Mouse (Mus musculus) lung, postnatal 14 days (tissue): ENCODE results near the gene Tm6sf2.
A peak's percentile ranks its signal among the peaks of the same experiment; 100 is the strongest.

Experiments used
- DNase-seq: peaks from one replicate; pipeline ENCODE4 v3.0.0; 2021

Tm6sf2 gene

DNA sequence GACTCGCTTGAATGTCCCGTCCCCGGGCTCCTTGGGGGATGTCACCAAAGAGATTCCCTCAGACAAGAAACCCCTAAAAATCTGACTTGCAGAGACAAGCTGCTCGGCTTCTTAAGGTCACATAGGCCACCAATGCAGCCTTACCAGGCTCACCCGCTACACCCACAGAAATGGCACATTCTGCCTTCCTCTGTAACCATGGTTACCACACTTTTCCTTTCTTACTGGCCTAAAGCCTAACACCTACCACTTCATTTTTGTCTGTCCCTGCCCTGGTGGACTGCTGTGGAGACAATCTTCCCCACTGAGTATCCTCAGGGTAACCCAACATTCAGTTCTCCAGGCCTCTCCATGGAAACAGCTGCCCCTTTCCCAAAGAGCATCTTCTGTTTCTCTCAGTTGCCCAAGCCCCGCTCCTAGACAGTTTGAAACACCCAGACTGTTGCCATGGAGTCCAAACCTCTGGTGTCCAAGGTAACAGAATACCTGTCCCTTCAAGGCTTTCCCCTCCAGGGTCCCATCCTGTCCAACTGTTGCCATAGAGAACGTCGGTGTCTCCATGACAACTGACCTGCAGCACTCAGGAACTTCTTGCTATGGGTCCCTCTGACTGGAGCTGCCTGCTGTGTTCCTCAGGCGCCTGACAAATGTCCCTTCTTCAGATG is 16.7 kb downstream of the Tm6sf2 start:
- DNase-seq, result no peak

DNA sequence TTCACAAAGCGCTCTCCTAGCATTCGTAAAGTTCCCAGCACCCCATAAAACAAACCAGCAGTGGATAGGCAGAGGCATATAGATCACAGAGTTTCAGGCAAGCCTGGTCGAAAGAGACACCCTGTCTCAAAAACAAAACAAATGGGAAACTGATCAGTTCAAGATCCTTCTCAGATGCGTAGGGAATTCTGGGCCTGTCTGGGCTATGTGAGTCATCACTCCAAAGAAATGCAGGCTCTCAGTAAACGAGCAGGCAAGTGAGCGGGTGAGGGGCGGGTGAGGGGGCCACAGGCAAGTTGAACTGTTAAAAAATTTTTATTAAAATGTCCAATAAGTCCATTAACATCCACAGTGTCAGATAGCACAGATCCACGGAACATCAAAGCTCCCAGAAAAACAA is 20.1 kb downstream of the Tm6sf2 start:
- no peak for DNase-seq

DNA sequence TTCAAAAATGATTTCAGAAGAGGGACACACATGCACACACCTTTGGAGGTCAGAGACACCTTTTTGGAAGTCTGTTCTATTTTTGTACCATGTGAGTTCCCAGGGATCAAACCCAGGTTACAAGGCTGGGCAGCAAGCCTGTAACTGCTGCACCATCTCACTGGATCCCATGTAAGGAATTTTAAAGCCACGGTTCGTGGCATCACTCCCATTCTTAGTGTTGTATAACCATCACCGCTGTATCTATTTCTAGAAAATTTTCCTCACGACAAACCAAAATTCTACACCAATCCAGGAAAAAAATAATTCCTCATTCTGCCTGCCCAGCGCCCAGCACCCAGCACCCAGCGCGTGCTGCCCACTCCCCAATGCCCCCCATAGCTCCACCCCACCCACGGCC is 26.6 kb downstream of the Tm6sf2 start:
- no peak for DNase-seq

DNA sequence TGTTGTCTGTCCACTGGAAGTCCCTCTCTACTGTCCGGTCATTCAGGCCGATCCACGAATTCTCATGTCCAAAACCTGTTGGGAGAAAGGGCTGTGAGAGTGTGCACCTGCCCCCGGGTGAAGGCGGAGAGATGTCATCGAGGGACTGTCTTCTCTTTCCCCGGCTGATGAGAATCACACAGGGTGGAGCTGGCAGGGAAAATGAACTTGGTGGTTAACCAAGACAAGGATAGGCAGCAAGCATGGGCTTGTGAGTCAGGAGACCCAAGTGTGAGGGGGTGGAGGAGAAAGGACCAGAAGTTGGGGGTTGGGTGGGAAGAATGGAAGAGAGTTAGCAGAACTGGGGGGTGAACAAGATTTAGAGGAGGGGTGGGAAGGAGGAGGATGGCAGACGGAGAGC is 27.5 kb downstream of the Tm6sf2 start:
- DNase-seq, result no peak

DNA sequence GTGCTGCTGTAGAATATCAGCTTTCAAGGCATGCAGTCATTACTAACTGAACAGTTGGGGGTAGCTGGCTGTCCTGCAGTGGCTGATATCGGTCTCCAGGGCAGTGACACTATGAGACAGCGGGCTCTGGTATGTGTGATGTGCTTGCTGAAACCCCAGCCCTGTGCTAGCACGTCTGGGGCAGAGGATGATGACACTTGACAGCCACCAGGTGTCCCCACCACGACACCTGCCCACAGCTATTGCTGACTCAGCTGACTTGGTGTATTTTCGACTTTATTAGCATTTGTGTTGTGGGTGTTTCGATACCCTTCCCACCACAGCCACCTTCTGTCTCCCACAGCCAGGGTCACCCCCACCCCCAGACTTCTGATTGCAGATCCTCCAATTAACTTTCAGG is 31.8 kb downstream of the Tm6sf2 start:
- peak; percentile 44 for DNase-seq

DNA sequence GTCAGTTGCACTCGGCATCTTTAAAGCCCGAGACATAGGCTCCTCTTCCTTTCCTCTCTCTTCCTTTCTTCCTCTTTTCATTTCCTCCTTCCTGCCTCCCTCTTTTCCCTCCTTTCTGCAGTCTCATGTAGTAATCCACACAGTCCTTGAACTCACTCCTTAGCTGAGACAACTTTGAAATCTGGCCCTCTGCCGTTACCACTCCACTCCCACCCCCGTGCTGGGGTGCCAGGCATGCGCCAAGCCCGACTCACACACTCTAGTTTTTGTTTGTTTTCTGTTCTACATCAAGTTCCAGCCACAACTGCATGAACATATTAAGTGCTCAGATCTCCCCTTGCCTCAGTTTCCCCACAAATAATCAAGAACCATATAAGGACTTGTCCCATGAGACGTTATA is 32.2 kb downstream of the Tm6sf2 start:
- no peak for DNase-seq

DNA sequence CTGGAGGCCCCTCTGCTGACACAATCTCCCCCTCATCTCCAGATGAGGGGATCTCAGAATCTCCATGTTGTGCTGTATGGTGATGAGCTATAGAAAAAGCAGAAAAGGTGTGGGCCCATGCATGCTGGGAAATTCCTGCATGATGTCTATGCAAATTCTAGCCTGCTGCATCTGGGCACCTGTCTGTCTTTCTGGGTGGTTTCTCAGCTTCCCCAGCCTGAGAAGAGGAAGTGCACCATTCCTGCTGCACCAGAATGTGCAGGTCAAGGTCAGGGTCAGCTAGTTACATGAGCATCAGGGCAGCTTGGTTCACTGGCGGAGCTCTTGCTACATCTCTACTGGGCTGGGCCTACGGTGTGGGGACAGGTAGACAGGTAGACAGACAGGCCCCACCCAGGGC is 37.7 kb downstream of the Tm6sf2 start:
- no peak for DNase-seq

DNA sequence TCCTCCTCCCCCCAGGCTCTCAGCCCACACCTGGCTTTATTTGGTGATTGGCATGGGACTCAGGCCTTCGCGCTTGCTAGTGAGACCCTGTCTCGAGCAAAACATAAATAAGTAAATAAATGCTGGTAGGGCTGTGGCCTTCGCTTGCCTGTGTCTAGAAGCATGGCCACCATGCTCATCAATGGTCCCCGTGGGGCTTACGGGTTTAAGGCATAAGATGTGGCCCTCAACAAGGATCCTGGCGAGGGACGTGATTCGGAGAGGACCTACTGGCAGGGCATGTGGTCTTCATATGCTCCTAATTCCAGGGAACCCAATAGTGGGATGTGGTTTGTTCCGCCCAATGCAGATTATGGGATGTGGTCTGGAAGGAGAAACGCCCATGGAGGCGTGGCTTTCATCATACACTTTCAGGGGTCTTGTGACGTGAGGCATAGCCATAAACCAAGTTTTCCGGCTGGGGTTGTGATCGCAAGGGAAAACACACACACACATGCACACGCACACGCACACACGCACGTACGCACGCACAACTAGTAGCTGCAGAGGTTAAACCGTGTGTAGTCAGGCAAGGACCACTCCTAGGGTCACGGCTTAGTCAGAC is 38.6 kb downstream of the Tm6sf2 start:
- DNase-seq, result no peak

DNA sequence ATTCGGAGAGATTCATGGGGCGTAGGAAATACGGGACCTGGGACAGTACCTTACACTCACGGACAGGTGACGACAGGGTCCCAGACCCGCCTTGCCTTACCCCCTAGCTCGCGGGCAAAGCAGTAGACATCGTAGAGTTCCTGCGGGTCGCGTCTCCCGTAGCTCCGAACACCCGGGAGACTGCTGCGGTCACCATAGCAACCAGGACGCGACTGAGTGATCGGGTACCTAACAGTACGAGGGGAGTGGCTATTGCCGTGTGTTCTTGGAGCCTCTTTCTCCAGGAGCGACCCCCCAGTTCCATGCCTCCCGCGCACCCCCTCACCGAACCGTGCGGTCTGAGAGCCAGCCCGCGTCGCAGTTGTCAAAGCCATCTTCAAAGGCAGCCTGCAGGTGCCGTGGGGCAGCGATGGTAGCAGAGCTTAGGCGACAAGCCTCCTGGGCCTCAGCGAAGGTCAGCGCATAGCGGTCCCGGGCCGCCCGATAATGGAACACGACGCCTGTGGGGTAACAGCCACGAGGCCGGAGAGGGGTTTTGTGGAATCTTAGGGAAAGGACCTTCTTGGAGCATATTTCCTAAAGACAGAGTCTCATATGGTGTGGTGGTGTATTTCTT is 39.8 kb downstream of the Tm6sf2 start:
- DNase-seq, result no peak

DNA sequence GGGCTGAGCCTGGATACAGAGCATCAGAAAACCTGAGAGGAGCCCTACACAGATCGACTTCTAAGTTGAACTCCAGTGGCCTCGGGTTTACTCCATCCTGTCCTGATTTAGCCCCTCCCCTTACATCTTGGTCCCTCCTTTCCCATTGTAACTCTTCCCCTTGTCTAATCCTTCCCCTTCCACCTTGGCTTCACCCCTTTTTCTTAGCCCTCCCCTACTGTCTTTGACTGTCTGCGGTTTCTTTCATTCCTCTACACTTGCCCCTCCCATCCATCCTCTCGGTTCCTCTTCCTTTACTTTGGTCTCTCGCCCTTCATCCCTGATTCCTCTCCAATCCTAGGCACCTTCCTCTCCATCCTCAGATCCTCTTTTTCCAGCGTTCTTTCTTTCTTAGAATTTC is 41.8 kb downstream of the Tm6sf2 start:
- DNase-seq, result no peak

DNA sequence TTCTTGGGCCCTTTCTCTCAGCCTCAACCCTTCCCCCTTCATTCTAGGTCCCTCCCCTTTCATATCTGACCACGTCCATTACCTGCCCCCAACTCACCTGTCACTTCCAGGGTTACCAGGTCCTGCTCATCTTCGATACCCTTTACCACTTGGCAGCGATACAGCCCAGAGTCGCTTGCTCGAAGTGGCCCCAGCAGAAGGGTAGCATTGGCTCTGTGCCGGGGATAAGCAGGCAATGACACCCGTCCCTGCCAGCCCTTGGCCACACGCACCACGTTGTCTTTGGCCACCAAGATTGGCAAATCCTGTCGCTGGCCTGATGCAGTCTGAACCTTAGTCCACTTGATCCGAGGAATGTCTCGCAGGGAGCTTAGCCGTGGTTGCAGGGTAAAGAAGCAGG is 42.2 kb downstream of the Tm6sf2 start:
- DNase-seq, result no peak

DNA sequence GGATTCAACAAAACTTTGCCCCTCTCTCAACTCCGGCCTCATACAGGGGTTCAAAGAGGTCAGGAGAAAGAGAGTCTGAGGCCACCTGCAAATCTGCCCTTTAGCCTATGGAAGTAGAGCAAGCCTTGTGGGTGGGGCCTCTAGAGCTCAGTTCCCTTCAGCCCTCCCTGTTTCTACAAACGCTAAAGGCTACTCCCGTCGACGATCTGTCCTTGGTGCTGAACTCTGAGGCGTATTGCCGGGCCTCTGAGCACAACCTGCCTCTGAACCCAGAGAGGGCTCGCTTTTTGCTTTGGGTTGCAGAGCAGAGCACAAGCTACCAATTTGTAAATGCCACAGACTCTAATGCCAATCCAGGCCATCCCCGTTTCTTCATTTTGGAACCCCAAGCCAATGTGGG is 44.9 kb downstream of the Tm6sf2 start:
- DNase-seq, result peak; percentile 15

DNA sequence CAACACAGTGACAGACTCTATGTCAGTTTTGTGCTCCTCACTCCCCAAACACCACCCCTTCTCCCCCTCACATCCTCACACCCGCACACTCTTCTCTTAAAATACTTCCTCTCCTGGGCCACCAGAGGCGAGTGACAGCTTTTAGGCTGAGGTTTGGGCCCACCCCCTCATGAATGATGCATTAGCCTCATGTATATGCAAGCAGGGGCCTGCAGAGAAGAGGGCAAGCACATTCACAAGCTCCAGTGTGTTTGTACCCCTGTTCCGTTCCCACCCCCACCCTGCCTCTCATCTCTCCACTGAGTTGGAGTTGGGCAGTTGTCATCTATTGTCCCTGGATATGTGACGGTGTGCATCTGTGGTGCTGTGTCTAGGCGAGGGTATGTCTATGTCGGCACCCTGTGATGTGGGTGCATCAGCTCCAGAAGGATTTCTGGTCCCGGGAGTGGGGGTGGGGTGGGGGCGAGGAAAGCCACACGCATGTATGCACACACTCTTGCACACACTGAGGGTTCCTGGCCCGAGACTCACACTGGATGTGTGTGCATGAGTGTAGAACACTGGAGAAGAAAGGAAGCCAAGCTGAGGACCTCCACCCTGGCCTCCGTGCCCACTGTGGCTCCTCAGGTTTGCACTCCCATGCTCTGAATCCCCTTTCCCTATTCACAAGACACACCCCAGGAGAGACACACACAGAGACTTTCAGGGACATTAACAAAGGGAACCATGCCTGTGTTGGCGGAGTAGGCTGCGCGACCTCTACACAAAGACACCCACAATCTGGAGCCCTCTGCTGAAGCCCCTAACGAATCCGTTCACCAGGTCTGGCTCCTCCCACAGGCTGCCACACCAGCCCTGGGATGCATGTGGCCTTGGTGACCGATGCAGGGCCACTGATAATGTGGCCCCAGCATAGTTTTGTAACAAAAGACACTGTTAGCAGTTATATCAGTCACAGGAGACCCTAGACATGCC is 46.3 kb downstream of the Tm6sf2 start:
- no peak for DNase-seq

DNA sequence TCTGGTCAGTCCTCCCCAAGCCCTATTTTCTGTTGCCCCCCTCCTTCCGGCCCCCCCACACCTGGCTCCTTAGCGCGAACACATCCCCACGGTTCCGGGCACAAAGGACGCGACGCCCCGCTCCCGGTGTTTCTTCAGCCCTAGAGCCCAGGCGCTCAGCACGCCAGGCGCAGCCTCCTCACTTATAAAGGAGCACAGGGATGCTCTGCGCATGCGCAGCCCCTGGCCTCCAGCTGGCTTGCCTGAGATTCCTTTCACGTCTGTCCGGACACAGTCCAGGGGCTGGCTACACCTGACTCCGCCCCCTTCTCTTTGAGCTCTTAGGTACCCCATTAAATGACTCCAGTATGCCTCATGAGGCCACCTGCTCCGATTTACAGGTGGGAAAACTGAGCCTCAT is 47.9 kb downstream of the Tm6sf2 start, which contains the start of gene Ncan:
Gene Ncan (minus strand): TSS at position 207 of the 400 bp plus-strand sequence.
- DNase-seq, result peak; percentile 55

DNA sequence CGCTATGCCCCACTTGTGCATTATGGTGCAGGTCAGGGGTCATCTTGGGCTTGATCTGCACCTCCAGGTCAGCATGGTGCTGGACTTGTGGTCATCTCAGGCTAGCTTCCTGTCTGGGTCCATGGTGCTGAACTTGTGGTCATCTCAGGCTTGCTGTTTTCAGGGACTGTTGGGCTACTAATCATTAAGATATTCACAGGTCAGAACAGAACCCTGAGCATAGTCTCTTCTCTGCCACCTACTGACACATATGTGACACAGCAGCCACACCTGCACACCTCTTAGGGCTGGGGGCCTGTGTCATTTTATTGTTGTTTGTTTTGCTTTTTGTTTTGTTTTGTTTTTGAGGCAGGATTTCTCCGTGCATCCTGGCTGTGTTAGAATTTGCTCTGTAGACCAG is 50.1 kb downstream of the Tm6sf2 start:
- DNase-seq, result no peak

DNA sequence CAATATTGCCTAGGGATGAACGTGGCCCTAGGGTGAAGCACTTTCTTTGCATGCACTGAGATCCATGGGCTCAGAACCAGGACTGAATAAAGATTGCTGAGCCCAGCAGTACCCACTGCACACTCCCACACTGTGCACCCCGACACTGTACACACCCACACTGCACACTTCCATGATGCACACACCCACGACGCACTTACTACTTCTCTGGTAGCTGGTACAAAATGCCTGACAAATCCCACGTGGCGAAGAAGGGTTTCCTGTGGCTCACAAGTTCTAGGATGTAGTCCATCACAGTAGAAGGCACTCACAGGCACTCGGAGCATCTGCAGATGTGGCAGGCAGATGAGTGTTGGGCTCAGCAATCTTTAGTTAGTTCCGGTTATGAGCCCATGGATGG is 52.3 kb downstream of the Tm6sf2 start:
- no peak for DNase-seq

DNA sequence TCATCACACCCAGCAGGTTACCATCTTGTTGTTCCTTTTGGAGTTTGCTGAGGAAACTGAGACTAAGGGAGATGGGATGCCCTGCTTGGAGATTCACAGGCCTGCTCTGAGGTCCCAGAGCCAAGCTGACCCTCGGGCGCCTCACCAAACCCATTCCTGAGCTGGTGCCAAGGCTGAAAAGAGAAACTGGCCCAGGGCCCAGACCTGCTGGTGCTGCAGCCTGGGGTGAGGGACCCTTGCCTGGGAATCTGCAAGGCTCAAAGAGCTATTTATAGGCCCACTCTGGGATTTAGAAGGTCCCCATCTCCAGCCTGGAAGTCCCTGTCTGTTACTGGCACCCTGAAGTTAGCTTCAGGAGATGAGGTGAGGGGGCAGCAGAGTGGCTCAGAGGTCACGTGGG is 55.7 kb downstream of the Tm6sf2 start:
- peak; percentile 48 for DNase-seq

DNA sequence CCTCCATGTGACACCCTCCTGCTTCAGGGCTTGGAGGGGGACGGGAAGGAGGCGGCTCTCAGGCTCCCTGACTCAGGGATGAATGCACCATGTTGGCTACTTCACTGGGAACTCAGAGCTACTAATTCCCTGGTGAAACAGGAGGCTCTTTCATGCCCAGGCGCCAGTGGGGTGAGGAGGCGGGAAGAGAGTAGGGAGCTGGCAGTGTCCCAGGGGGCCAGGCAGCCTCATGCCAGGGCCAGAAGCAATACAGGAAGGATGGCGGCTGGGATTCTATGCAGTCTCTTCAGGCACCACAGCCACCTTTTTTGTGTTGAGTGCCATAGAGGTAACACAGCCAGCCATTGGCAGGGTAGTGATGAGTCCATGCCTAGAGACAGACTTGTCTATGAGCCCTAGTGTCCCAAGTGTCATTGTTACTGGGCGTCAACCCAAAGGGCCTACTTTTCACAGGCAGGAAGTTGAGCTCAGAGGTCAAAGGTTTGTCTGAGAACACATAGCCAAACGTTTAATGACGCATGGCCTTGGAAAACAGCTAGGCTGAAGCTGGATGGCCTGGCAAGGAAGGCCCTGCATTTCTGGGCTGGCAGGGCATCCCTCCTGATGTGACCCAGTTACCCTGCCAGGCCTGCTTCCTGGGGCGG is 56.7 kb downstream of the Tm6sf2 start:
- peak; percentile 46 for DNase-seq
